Mouse (Mus musculus) spleen, postnatal 0 days (tissue): ENCODE results near the gene Gm16485. TPM values are rescaled to one million over a fixed set of nuclear protein-coding genes. Genes with fewer than 3 reads are reported as not detected.

ENCODE experiments used
- polyA plus RNA-seq: library from polyadenylated mRNA; unstranded; fragments of >200 nt; fragmentation: Nextera tagmentation; extraction: Ambion mirVana; gene quantifications from 2 replicates; pipeline ENCODE4 v1.2.1, GENCODE M21; 2015

The Gm16485 gene
- polyA plus RNA-seq, result not detected in 2 replicates

DNA sequence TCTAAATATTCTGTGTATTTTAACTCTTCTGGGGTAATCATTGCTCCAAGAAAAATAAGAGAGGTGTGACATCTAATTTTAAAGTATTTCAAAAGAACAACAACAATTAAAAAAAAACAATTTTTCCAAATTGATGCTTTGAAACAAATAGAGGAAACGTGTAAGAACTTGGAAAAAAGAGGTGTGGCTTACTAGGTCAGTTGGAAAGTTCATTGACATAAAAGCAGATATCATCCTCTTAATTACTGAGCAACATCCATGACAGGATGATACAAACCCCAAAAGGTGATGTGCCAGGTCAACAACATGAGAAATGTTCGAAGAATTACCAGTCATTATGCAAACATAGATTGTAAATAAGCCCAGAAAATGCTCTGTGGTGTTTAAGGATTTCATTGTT, at the start of gene Gm16485:
Gene Gm16485, plus strand, starts transcription at position 301 of the 400 bp plus-strand sequence.

Other genes with a start within 250 kb of the Gm16485 start
- 0.02 TPM in 2 replicates for gene Pgr, start 72.0 kb upstream of the Gm16485 start, polyA plus RNA-seq